Mouse (Mus musculus) embryonic fibroblast, embryonic 13.5 days (primary cell): ENCODE measurements around the gene Fndc7.

Experiments used
- CTCF ChIP-seq: IDR thresholded peaks from 2 replicates; pipeline ENCODE4 v1.5.1; 2011; ENCODE audit warnings: mild to moderate bottlenecking, control low read depth, low read length, moderate library complexity, borderline replicate concordance; ENCODE audit not compliant: insufficient read depth
- POLR2A ChIP-seq: IDR thresholded peaks from 2 replicates; pipeline ENCODE4 v1.6.1; 2011; ENCODE audit warnings: low read depth, mild to moderate bottlenecking, control low read depth, low read length, moderate library complexity

GRCm38 (mm10) chr3:108902934-108903333, 13.1 kb upstream of the Fndc7 start:
- TF ChIP-seq POLR2A, result no peak
- TF ChIP-seq CTCF, result no peak
